Mouse (Mus musculus) stomach, adult 2 months (tissue): ENCODE data around the gene Rexo1. TPM values are rescaled to one million over a fixed set of nuclear protein-coding genes. Genes with fewer than 3 reads are reported as not detected.

ENCODE experiments used
- polyA plus RNA-seq: library from polyadenylated mRNA; depleted of rRNA; stranded (reverse); fragments of >200 nt; gene quantifications from 2 replicates; pipeline ENCODE4 v1.2.3, GENCODE M21; 2012; rRNA removed

Gene Rexo1
- polyA plus RNA-seq = 24.4 and 24.8 TPM in 2 replicates

DNA sequence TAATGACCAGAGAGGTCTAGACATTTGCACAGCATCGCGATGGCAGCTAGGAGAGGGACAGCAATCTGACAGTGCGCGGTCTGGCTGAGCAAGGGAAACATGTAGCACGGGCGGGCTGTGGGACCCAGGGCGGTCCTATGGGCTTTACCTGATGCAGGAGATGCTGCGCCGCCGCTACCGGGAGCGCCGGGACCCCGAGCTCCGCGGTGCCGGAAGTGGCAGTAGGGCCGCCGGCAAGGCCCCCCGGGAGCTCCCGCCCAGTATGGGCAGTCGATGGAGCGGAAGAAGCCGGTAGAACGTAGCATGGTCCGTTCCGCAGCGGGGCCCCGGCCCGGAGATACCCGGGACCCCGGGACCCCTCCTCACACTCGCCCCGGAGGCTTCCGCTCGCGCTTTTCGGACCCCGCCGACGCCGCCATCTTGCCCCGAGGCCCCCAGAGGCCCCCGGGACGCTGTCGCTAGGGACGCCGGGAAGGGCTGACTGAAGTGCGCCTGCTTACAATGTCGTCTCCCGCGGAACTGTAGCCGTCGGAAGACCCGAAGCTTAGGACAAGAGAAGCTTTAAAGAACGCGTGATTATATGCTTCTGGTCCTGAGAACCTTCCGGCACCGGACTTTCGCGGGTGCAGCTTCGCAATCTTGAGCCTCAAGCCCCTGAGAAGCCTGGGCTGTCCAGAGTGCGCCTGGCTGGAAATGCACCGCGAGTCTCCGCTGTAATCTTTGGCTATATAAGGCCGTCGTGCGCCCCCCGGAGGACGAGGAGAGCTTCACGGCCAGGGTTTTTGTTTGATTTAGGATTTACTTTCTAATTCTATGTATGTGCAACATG is at the start of gene Rexo1:
Rexo1 (minus strand) TSS at position 445 of the 829 bp plus-strand sequence.

DNA sequence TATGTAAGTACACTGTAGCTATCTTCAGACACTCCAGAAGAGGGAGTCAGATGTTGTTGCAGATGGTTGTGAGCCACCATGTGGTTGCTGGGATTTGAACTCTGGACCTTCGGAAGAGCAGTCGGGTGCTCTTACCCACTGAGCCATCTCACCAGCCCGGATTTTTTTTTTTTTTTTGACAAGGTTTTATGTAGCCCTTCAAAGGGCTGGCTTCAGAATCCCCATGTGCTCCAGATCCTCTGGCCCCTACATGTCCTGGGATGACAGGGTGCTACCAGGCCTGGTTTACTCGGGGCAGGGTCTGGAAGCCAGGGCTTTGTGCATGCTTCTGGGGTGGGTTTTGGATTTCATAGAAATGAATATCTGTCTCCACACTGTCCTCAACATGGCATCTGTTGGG is 44.4 kb upstream of the Rexo1 start, which contains the start of gene Gm49322:
Gm49322 (plus strand) TSS at position 301 of the 400 bp plus-strand sequence.

DNA sequence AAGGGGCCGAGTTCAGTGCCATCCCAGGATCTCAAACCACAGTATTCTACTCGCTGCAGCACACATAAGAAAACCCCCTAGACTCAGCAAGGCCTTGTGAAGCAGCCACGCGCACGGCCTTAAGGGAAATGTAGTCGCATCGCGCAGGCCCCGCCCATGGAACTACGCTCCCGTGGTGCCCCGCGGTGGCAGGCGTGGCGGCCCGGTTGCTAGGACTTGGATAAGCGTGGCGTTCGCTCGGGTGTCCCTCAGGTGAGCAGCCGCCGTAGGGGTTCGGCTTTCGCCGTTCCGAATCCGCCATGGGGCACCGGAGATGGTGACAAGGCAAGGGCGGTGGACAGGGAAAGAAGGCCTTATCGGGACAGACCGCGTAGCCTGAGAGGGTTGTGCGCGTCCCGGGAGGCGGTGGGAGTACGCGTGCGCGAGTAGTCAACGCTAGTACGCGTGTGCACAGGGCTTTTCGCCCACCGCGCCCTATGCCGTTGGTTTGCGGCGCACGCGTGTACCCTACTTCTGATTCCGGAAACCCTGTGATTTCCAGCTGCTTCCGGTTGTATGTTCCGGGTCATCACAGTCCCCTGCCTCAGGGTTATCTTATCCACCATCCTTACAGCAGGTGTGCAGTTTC is 41.5 kb upstream of the Rexo1 start, which contains the start of the genes Scamp4 and Adat3:
Scamp4 (plus strand) TSS at position 175 of the 628 bp plus-strand sequence.
Adat3 (plus strand) TSS at position 183 of the 628 bp plus-strand sequence.

DNA sequence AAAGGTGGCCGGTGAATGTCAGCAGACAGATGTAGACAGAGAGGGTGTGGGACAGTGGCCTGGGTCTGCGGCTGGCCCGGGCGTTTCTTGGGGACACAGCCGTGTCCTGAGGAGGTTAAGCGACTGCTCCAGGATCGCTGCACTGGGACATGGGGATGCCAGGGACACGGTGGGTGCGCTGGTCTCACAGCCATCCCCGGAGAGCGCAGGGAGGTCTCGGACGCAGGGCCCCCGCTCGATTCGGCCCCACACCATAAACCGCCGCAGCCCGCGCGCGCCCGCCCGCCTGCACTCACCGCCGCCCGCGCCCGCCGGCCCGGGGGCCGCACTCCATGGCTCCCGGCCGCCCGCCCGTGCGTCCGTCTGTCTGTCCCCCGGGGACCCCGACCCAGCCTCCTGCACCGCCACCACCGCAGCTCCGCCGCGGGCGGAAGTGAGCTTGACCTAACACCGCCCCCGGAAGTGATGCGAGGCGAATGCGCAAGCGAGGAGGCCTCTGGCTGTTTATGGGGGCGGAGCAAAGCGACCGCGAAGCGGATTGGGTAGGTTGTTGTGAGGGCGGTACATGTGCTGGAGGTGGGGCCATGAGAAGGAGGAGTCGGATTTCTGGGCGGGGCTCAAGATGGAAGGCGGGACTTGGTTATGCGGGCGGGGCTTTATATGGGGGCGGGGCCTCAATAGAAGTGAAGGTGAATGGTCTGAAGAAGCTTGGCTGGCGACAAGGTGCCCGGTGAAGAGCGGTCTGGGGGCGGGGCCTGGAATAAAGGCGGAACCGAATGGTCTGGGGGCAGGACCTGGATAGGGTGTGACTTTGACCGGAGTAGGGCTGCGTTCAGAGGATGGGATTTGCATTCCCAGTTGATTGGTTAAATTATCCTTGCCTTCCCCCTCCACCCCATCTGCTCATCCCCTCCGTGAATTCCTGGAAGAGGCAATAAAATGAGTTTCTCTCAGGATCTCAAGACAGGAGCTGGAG is 28.8 kb upstream of the Rexo1 start, which contains the start of gene Abhd17a:
Abhd17a (minus strand) TSS at position 463 of the 976 bp plus-strand sequence.

DNA sequence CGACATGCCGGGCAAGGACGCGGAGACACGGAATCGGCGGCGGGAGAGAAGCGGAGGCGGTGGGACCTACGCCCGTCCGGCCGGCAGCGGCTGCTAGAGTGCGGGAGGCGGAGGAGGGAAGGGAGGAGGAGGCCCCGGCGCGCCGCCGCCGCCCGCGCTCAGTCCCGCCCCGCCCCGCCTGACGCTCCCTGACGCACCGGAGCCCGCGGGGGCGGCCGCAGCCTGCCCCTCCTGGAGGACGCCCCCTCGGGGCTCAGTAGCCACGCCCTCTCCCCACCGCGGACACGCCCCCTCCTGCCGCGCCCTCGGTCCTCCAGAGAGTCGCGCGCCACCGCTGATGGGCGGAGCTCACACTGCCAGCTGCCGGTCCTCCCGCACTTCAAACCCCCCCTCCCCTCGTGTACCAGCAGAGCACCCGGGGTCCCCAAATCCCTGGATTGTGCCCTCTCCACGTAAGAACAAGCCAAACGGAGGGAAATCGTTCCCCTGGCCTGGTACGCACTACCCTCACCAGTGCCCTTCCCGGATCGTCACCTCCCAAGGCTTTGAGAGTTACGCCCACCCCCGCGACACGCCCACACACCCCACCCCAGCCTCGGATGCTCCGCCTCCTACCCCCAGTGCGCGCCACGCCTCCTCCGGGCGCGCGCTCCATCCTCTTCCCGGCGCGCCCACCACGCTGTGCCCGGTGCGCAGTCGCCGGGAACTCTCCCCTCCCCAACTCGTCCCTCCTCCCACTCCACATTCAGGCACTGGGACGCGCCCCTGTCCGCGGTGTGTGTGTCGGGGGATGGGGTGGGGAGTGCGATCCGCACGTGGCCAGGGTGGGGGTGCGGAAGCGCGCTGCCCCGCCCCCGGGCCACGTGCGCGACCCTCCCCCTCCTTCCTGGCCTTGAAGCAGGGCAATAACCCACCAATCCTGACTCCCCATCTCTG is 16.1 kb upstream of the Rexo1 start, which contains the start of gene Klf16:
Klf16 (minus strand) TSS at position 127 of the 936 bp plus-strand sequence.

DNA sequence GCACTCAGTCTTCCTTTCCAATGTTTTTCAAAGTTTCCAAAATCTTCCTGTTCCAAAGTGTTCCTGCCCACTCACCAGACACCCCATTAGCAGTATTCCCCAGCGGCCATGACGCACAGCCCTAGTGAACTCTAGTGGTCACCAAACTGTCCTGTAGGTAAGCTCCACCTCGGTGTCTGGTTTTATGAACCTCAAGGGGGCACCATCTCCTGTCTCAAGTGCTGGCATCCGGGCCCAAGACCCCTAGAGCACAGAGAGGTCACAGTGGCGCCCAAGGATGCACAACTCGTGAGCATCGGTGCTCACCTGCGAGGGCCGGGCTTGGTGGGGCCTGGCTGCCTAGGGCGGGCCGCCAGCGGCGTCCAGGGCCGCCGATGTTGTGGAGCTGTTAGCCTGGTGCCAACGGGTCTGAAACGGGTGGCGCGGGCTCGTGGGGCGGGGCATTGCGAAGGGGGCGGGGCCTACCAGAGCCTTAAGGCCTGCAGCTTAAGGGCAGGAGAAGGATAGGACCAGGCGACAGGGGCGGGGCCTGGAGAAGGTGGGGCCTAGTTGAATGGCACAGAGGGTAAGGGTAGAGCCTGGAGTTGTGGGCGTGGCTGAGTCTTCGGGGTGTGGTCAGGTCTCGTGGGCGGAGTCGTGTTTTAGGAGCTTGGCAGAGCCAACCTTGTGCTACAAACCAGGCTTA is 22.5 kb downstream of the Rexo1 start, which contains the start of gene Atp8b3:
Atp8b3 (minus strand) TSS at position 415 of the 685 bp plus-strand sequence.

DNA sequence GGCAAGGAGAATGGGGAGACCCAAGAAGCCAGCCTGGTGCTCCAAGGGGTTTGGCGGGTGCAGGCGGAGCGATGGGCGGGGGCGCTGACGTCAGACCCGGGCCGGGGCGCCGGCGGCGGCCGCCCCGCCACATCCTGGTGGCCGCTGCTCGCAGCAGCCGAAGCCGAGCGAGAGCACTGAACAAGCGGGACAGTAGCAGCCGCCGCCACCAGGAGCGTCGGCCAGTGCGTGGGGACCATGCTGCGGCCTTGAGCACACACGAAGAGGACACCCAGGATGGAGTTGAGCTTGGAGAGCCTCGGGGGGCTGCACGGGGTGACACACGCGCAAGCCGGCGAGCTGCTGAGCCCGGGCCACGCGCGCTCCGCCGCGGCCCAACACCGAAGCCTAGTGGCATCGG is 66.6 kb downstream of the Rexo1 start, which contains the start of gene Onecut3:
Onecut3 (plus strand) TSS at position 104 of the 400 bp plus-strand sequence.

Other genes with a start within 250 kb of the Rexo1 start
- gene 2310011J03Rik, start 241.0 kb downstream of the Rexo1 start, polyA plus RNA-seq = 36.0 and 44.8 TPM in 2 replicates
- gene Pcsk4, start 232.1 kb downstream of the Rexo1 start, polyA plus RNA-seq = 5.0 and 5.9 TPM in 2 replicates
- gene Reep6, start 231.6 kb downstream of the Rexo1 start, polyA plus RNA-seq = 5.4 and 6.8 TPM in 2 replicates
- 19.8 and 25.0 TPM in 2 replicates for gene Adamtsl5, start 213.1 kb downstream of the Rexo1 start, polyA plus RNA-seq
- gene Plk5, start 205.1 kb downstream of the Rexo1 start, polyA plus RNA-seq = 0.57 and 0.63 TPM in 2 replicates
- gene Mex3d, start 173.9 kb downstream of the Rexo1 start, polyA plus RNA-seq = 11.5 and 24.4 TPM in 2 replicates
- gene Mbd3, start 162.0 kb downstream of the Rexo1 start, polyA plus RNA-seq = 66.7 and 84.7 TPM in 2 replicates
- gene Uqcr11, start 154.7 kb downstream of the Rexo1 start, polyA plus RNA-seq = 1,239 and 1,853 TPM in 2 replicates
- 34.4 and 36.4 TPM in 2 replicates for gene Tcf3, start 127.9 kb downstream of the Rexo1 start, polyA plus RNA-seq
- gene Onecut3, start 66.7 kb downstream of the Rexo1 start, polyA plus RNA-seq = 1.2 and 1.8 TPM in 2 replicates
- gene Atp8b3, start 22.4 kb downstream of the Rexo1 start, polyA plus RNA-seq = not detected in 2 replicates
- 17.2 and 26.0 TPM in 2 replicates for gene Klf16, start 15.8 kb upstream of the Rexo1 start, polyA plus RNA-seq
- 263 and 463 TPM in 2 replicates for gene Abhd17a, start 28.8 kb upstream of the Rexo1 start, polyA plus RNA-seq
- 91.7 and 103 TPM in 2 replicates for gene Scamp4, start 41.3 kb upstream of the Rexo1 start, polyA plus RNA-seq
- 10.5 and 14.2 TPM in 2 replicates for gene Adat3, start 41.3 kb upstream of the Rexo1 start, polyA plus RNA-seq
- 0.62 and 1.2 TPM in 2 replicates for gene Gm49322, start 44.5 kb upstream of the Rexo1 start, polyA plus RNA-seq
- gene Csnk1g2, start 61.3 kb upstream of the Rexo1 start, polyA plus RNA-seq = 114 and 151 TPM in 2 replicates
- 38.9 and 41.5 TPM in 2 replicates for gene Btbd2, start 95.5 kb upstream of the Rexo1 start, polyA plus RNA-seq
- gene Mknk2, start 116.6 kb upstream of the Rexo1 start, polyA plus RNA-seq = 165 and 210 TPM in 2 replicates
- gene Mob3a, start 140.4 kb upstream of the Rexo1 start, polyA plus RNA-seq = 15.0 and 20.9 TPM in 2 replicates
- gene Izumo4, start 140.6 kb upstream of the Rexo1 start, polyA plus RNA-seq = 30.1 and 36.5 TPM in 2 replicates
- gene Ap3d1, start 180.7 kb upstream of the Rexo1 start, polyA plus RNA-seq = 53.8 and 63.4 TPM in 2 replicates
- gene Dot1l, start 193.6 kb upstream of the Rexo1 start, polyA plus RNA-seq = 20.4 and 21.6 TPM in 2 replicates
- gene Sf3a2, start 236.6 kb upstream of the Rexo1 start, polyA plus RNA-seq = 28.3 and 33.0 TPM in 2 replicates
- gene Plekhj1, start 237.1 kb upstream of the Rexo1 start, polyA plus RNA-seq = 26.0 and 33.2 TPM in 2 replicates
- 11.5 and 23.8 TPM in 2 replicates for gene Amh, start 243.7 kb upstream of the Rexo1 start, polyA plus RNA-seq